Mouse (Mus musculus): ENCODE measurements around the gene Enpp5. TPM values are rescaled to one million over a fixed set of nuclear protein-coding genes. Genes with fewer than 3 reads are reported as not detected.

Gene Enpp5
- polyA plus RNA-seq, 1 experiment from 2014 or later: 88.6 TPM

GRCm38 (mm10) chr17:44136018-44136417 is 57.4 kb downstream of the Enpp5 start:
- DNase-seq (ENCODE audit: low spot score): no peak
- Histone ChIP-seq H3K9ac (no peak overlapping the region), H3K4me1 (replicated peaks; ENCODE audit: control insufficient read depth, insufficient read depth, low read length) (no peaks in the 10 kb centered on the region), H3K36me3 (replicated peaks; ENCODE audit: control insufficient read depth, insufficient read depth) (no peaks in the 10 kb centered on the region), H3K4me3 (replicated peaks; ENCODE audit: low read length) (no peak overlapping the region), H3K9me3 (ENCODE audit: control insufficient read depth, low read length) (no peaks in the 10 kb centered on the region), H3K27me3 (ENCODE audit: control insufficient read depth, insufficient read depth, low read length) (no peaks in the 10 kb centered on the region), H3K4me2 (replicated peaks) (no peak overlapping the region), H3K27ac (no peak overlapping the region)
- 81% methylated on average over 8 of the region's 8 CpGs for WGBS
- no peak for ATAC-seq (ENCODE audit: low FRiP score)

Other genes with a start within 250 kb of the Enpp5 start
- 6.1 and 6.2 TPM in 2 replicates for gene Enpp4, start 27.0 kb downstream of the Enpp5 start, polyA plus RNA-seq (2014; fragmentation: Nextera tagmentation; extraction: Ambion mirVana)
- gene Clic5, start 109.8 kb downstream of the Enpp5 start, polyA plus RNA-seq (2014; fragmentation: Nextera tagmentation; extraction: Ambion mirVana): 0.39 and 0.46 TPM in 2 replicates